Mouse (Mus musculus) MEL (cell line): ENCODE results near the gene Tarbp1. TPM values are rescaled to one million over a fixed set of nuclear protein-coding genes. Genes with fewer than 3 reads are reported as not detected.

Experiments
- DNase-seq: peaks from one replicate; pipeline ENCODE4 v3.0.0; 2011; ENCODE audit warnings: low read depth, low spot score
- H3K27ac ChIP-seq: 2 replicates; pipeline ENCODE4 v1.5.1; 2012; ENCODE audit warnings: low read depth, mild to moderate bottlenecking, control low read depth, low read length, moderate library complexity; ENCODE audit not compliant: control insufficient read depth
- H3K27me3 ChIP-seq, 2 experiments: fragments of 150-350 bp in 1 of 2; sonication (generic) in 1 of 2; 2 replicates each; pipeline ENCODE4 v1.6.1; 2012; ENCODE audit warnings: low read length in 2 of 2, mild to moderate bottlenecking in 2 of 2, improper control_type of control experiment in 1 of 2, moderate library complexity in 1 of 2; ENCODE audit not compliant: insufficient read depth in 2 of 2, control insufficient read depth in 1 of 2
- H3K36me3 ChIP-seq, 2 experiments: 2 replicates each; pipeline ENCODE4 v1.6.1; 2012 to 2014; ENCODE audit warnings: low read length in 2 of 2, improper control_type of control experiment in 1 of 2, inconsistent platforms in 1 of 2, mild to moderate bottlenecking in 1 of 2; ENCODE audit not compliant: insufficient read depth in 2 of 2, control insufficient read depth in 1 of 2
- H3K4me1 ChIP-seq, 2 experiments: fragments of 150-350 bp in 1 of 2; sonication (generic) in 1 of 2; 2 replicates each; pipeline ENCODE4 v1.6.1; 2012; ENCODE audit warnings: low read length in 2 of 2, improper control_type of control experiment in 1 of 2, mild to moderate bottlenecking in 1 of 2; ENCODE audit not compliant: insufficient read depth in 2 of 2, control insufficient read depth in 1 of 2
- H3K4me3 ChIP-seq, 2 experiments: fragments of 150-350 bp in 1 of 2; sonication (generic) in 1 of 2; 2 replicates each; pipeline ENCODE4 v1.5.1; 2012; ENCODE audit warnings: low read depth in 2 of 2, low read length in 2 of 2, mild to moderate bottlenecking in 2 of 2, moderate library complexity in 2 of 2, control low read depth in 1 of 2, improper control_type of control experiment in 1 of 2; ENCODE audit not compliant: control insufficient read depth in 1 of 2, insufficient read depth in 1 of 2
- H3K79me2 ChIP-seq: 2 replicates; pipeline ENCODE4 v1.6.1; 2012; ENCODE audit warnings: mild to moderate bottlenecking, low read length, moderate library complexity; ENCODE audit not compliant: control insufficient read depth, poor library complexity, insufficient read depth
- H3K9ac ChIP-seq: 2 replicates; pipeline ENCODE4 v1.6.1; 2012; ENCODE audit warnings: low read depth, mild to moderate bottlenecking, control low read depth, low read length, moderate library complexity; ENCODE audit not compliant: control insufficient read depth, poor library complexity, severe bottlenecking
- H3K9me3 ChIP-seq: fragments of 150-350 bp; sonication (generic); replicated peaks from 2 replicates; pipeline ENCODE4 v1.6.1; 2012; ENCODE audit warnings: mild to moderate bottlenecking, low read length, improper control_type of control experiment, moderate library complexity; ENCODE audit not compliant: insufficient read depth
- BHLHE40 ChIP-seq: IDR thresholded peaks from 2 replicates; pipeline ENCODE4 v1.6.1; 2012; ENCODE audit warnings: low read depth, mild to moderate bottlenecking, inconsistent platforms, low read length, improper control_type of control experiment, borderline replicate concordance
- CTCF ChIP-seq, 3 experiments: IDR thresholded peaks in 2 of 3; conservative IDR thresholded peaks in 1 of 3; 2 replicates each; pipeline ENCODE4 v1.5.1; 2011 to 2012; ENCODE audit warnings: low read length in 3 of 3, low read depth in 2 of 3, mild to moderate bottlenecking in 2 of 3, improper control_type of control experiment in 1 of 3, inconsistent platforms in 1 of 3, mixed read lengths in 1 of 3, moderate library complexity in 1 of 3; ENCODE audit not compliant: control insufficient read depth in 1 of 3, insufficient read depth in 1 of 3, poor library complexity in 1 of 3, severe bottlenecking in 1 of 3
- ETS1 ChIP-seq: IDR thresholded peaks from 2 replicates; pipeline ENCODE4 v1.6.1; 2012; ENCODE audit warnings: low read depth, mild to moderate bottlenecking, inconsistent platforms, low read length, improper control_type of control experiment, moderate library complexity
- GABPA ChIP-seq: IDR thresholded peaks from 2 replicates; pipeline ENCODE4 v1.6.1; 2012; ENCODE audit warnings: low read depth, mild to moderate bottlenecking, inconsistent platforms, low read length, improper control_type of control experiment, moderate library complexity
- GATA1 ChIP-seq: IDR thresholded peaks from 2 replicates; pipeline ENCODE4 v1.6.1; 2011; ENCODE audit warnings: low read depth, low read length, improper control_type of control experiment
- HCFC1 ChIP-seq: IDR thresholded peaks from 2 replicates; pipeline ENCODE4 v1.6.1; 2012; ENCODE audit warnings: low read depth, mild to moderate bottlenecking, inconsistent platforms, low read length, improper control_type of control experiment, moderate library complexity
- MXI1 ChIP-seq: IDR thresholded peaks from 2 replicates; pipeline ENCODE4 v1.6.1; 2011; ENCODE audit warnings: mild to moderate bottlenecking, low read depth, low read length, improper control_type of control experiment
- MYC ChIP-seq: IDR thresholded peaks from 2 replicates; pipeline ENCODE4 v1.6.1; 2011; ENCODE audit warnings: low read depth, mild to moderate bottlenecking, low read length, improper control_type of control experiment, moderate library complexity
- NELFE ChIP-seq: IDR thresholded peaks from 2 replicates; pipeline ENCODE4 v1.6.1; 2011; ENCODE audit warnings: low read depth, low read length, improper control_type of control experiment
- NRF1 ChIP-seq: IDR thresholded peaks from 2 replicates; pipeline ENCODE4 v1.6.1; 2014; ENCODE audit warnings: low read depth, mild to moderate bottlenecking, inconsistent platforms, low read length, improper control_type of control experiment, moderate library complexity; ENCODE audit not compliant: poor library complexity, insufficient read depth, severe bottlenecking
- POLR2A ChIP-seq, 2 experiments: IDR thresholded peaks; 2 replicates each; pipeline ENCODE4 v1.6.1; 2011 to 2012; ENCODE audit warnings: low read length in 2 of 2, mild to moderate bottlenecking in 2 of 2, control low read depth in 1 of 2, improper control_type of control experiment in 1 of 2, low read depth in 1 of 2, moderate library complexity in 1 of 2; ENCODE audit not compliant: control insufficient read depth in 1 of 2, insufficient read depth in 1 of 2, poor library complexity in 1 of 2
- POLR2AphosphoS2 ChIP-seq: IDR thresholded peaks from 2 replicates; pipeline ENCODE4 v1.6.1; 2011; ENCODE audit warnings: low read length, improper control_type of control experiment
- POLR2AphosphoS5 ChIP-seq: IDR thresholded peaks from 2 replicates; pipeline ENCODE4 v1.6.1; 2012; ENCODE audit warnings: low read depth, borderline replicate concordance, mild to moderate bottlenecking, inconsistent platforms, low read length, moderate library complexity, mixed read lengths
- RAD21 ChIP-seq: IDR thresholded peaks from 2 replicates; pipeline ENCODE4 v1.6.1; 2011; ENCODE audit warnings: mild to moderate bottlenecking, low read depth, low read length, improper control_type of control experiment
- ZKSCAN1 ChIP-seq: IDR thresholded peaks from 2 replicates; pipeline ENCODE4 v1.6.1; 2012; ENCODE audit warnings: low read depth, mild to moderate bottlenecking, inconsistent platforms, low read length, improper control_type of control experiment, moderate library complexity
- ZNF384 ChIP-seq: IDR thresholded peaks from 2 replicates; pipeline ENCODE4 v1.6.1; 2012; ENCODE audit warnings: low read depth, mild to moderate bottlenecking, inconsistent platforms, low read length, improper control_type of control experiment
- polyA plus RNA-seq, 2 experiments: library from polyadenylated mRNA; stranded (reverse) in 1 of 2; unstranded in 1 of 2; fragments of >175 nt in 1 of 2; fragments of >200 nt in 1 of 2; gene quantifications; 2 replicates each; pipeline versions ENCODE4 v1.2.1 to v1.2.4; 2012; ENCODE audit warnings: low replicate concordance in 2 of 2, low read depth in 1 of 2; ENCODE audit not compliant: insufficient read length in 2 of 2, insufficient read depth in 1 of 2, missing spikeins in 1 of 2
- total RNA-seq: library from RNA; depleted of rRNA; stranded (reverse); fragments of 300-350 nt; gene quantifications from 2 replicates; pipeline ENCODE4 v1.2.3, GENCODE M21; 2012

The Tarbp1 gene
- total and polyA plus RNA-seq, 3 experiments: 5.4 to 8.4 TPM; not detected in 1

- H3K9ac ChIP-seq: no peak overlapping the region
- no peak for DNase-seq
- no peak overlapping the region for H3K27ac ChIP-seq
- no peaks in the 10 kb centered on the region for H3K9me3 ChIP-seq
- H3K36me3 ChIP-seq: no peaks in the 10 kb centered on the region
- no peaks in the 10 kb centered on the region for H3K79me2 ChIP-seq
- H3K27me3 ChIP-seq: no peaks in the 10 kb centered on the region; a peak in 1 of 4 replicates
- no peaks in the 10 kb centered on the region for H3K4me1 ChIP-seq
- H3K4me3 ChIP-seq: no peak overlapping the region
- no peak for TF ChIP-seq NRF1
- TF ChIP-seq CTCF (IDR thresholded peaks at IDR 0.05 in 2 of 3, conservative IDR thresholded peaks at IDR 0.05 in 1 of 3; ENCODE audit: control insufficient read depth in 1 of 3, insufficient read depth in 1 of 3, low read depth in 2 of 3, low read length in 3 of 3, poor library complexity in 1 of 3, severe bottlenecking in 1 of 3): peak in 1 of 3 experiments; percentile 1; a peak in 1 of 6 replicates
- no peak for TF ChIP-seq POLR2AphosphoS5
- no peak for TF ChIP-seq MYC
- TF ChIP-seq GABPA: no peak
- TF ChIP-seq ETS1: no peak
- no peak for TF ChIP-seq ZKSCAN1
Measured at GRCm38 (mm10) chr8:126398349-126398748, 76.5 kb downstream of the Tarbp1 start.

- H3K27ac ChIP-seq: no peak overlapping the region
- H3K27me3 ChIP-seq: no peaks in the 10 kb centered on the region
- H3K79me2 ChIP-seq: no peaks in the 10 kb centered on the region
- no peaks in the 10 kb centered on the region for H3K9me3 ChIP-seq
- H3K4me3 ChIP-seq: no peak overlapping the region
- DNase-seq: no peak
- H3K36me3 ChIP-seq: no peaks in the 10 kb centered on the region
- TF ChIP-seq ZKSCAN1 (no peak), POLR2AphosphoS2 (no peak), RAD21 (no peak), ZNF384 (no peak), NELFE (no peak), MXI1 (no peak), CTCF (IDR thresholded peaks at IDR 0.05 in 2 of 3, conservative IDR thresholded peaks at IDR 0.05 in 1 of 3; ENCODE audit: control insufficient read depth in 1 of 3, insufficient read depth in 1 of 3, low read depth in 2 of 3, low read length in 3 of 3, poor library complexity in 1 of 3, severe bottlenecking in 1 of 3) (no peak)
- no peak overlapping the region for H3K9ac ChIP-seq
- H3K4me1 ChIP-seq: no peaks in the 10 kb centered on the region
Measured at GRCm38 (mm10) chr8:126395917-126396316, 78.9 kb downstream of the Tarbp1 start.

GRCm38 (mm10) chr8:126395386-126395785 lies 79.5 kb downstream of the Tarbp1 start:
- no peaks in the 10 kb centered on the region for H3K27me3 ChIP-seq
- no peaks in the 10 kb centered on the region for H3K36me3 ChIP-seq
- no peak for TF ChIP-seq HCFC1
- TF ChIP-seq POLR2A (IDR thresholded peaks at IDR 0.05; ENCODE audit: control insufficient read depth in 1 of 2, insufficient read depth in 1 of 2, low read depth in 1 of 2, low read length in 2 of 2, poor library complexity in 1 of 2): no peak
- no peak for TF ChIP-seq GATA1
- no peak for TF ChIP-seq MXI1
- no peak for TF ChIP-seq BHLHE40

More at GRCm38 (mm10) chr8:126395386-126395785, 79.5 kb downstream of the Tarbp1 start:
- no peak overlapping the region for H3K4me3 ChIP-seq
- H3K9ac ChIP-seq: no peak overlapping the region
- no peak for DNase-seq
- no peak overlapping the region for H3K27ac ChIP-seq
- H3K4me1 ChIP-seq: no peaks in the 10 kb centered on the region
- no peaks in the 10 kb centered on the region for H3K79me2 ChIP-seq
- no peaks in the 10 kb centered on the region for H3K9me3 ChIP-seq
